Mouse (Mus musculus) testis, adult 2 months (tissue): ENCODE measurements at regions not wholly inside any gene's neighbourhood (a gene's known extent, or its start where the extent isn't known, plus 50 kb on each side); places are given as distances from the start of the nearest gene placed in this dataset.
"Not testable (repeated sequence)": the region's sequence is repeated elsewhere in the genome, so short reads cannot be mapped to it uniquely, and the experiment has no call there.

Experiments
- H3K27ac ChIP-seq: fragments of 200-500 bp; 2 replicates; pipeline ENCODE4 v1.5.1; 2012; ENCODE audit warnings: low read depth, low read length; ENCODE audit not compliant: control insufficient read depth, insufficient read depth
- H3K27me3 ChIP-seq: fragments of 200-500 bp; 2 replicates; pipeline ENCODE4 v1.6.1; 2012; ENCODE audit warnings: mild to moderate bottlenecking, low read length, moderate library complexity; ENCODE audit not compliant: control insufficient read depth, insufficient read depth
- H3K36me3 ChIP-seq: fragments of 200-500 bp; 2 replicates; pipeline ENCODE4 v1.6.1; 2012; ENCODE audit warnings: mild to moderate bottlenecking, low read length; ENCODE audit not compliant: control insufficient read depth, insufficient read depth
- H3K4me1 ChIP-seq: fragments of 200-500 bp; 2 replicates; pipeline ENCODE4 v1.6.1; 2012; ENCODE audit warnings: low read length; ENCODE audit not compliant: control insufficient read depth, insufficient read depth
- H3K4me3 ChIP-seq: fragments of 200-500 bp; 2 replicates; pipeline ENCODE4 v1.5.1; 2012; ENCODE audit warnings: low read depth, mild to moderate bottlenecking, low read length, moderate library complexity, mixed read lengths; ENCODE audit not compliant: control insufficient read depth
- CTCF ChIP-seq: fragments of 200-500 bp; IDR thresholded peaks from 2 replicates; pipeline ENCODE4 v1.5.1; 2012; ENCODE audit warnings: low read depth, mild to moderate bottlenecking, inconsistent platforms, low read length, moderate library complexity; ENCODE audit not compliant: control insufficient read depth, insufficient read depth, insufficient replicate concordance
- POLR2A ChIP-seq: fragments of 200-500 bp; IDR thresholded peaks from 2 replicates; pipeline ENCODE4 v1.6.1; 2012; ENCODE audit warnings: low read depth, mild to moderate bottlenecking, inconsistent platforms, low read length, moderate library complexity; ENCODE audit not compliant: control insufficient read depth

- H3K36me3 ChIP-seq, result no peaks in the 10 kb centered on the region
- no peak for TF ChIP-seq CTCF
- no peak for TF ChIP-seq POLR2A
- no peaks in the 10 kb centered on the region for H3K4me1 ChIP-seq
- H3K27ac ChIP-seq, result no peak overlapping the region
- H3K27me3 ChIP-seq, result no peaks in the 10 kb centered on the region
- no peak overlapping the region for H3K4me3 ChIP-seq
These were observed 125.1 kb upstream of the Cobl start for GRCm38 (mm10) chr11:12589757-12590373.

- not testable (repeated sequence) for H3K36me3 ChIP-seq, H3K4me1 ChIP-seq, H3K27ac ChIP-seq, H3K27me3 ChIP-seq, H3K4me3 ChIP-seq
These were observed 120.3 kb upstream of the Cobl start for GRCm38 (mm10) chr11:12584851-12585680.

- TF ChIP-seq POLR2A (no peak), CTCF (peak; percentile 45; the same call in 1 of the 2 replicates)
These were observed 114.3 kb upstream of the Cobl start for GRCm38 (mm10) chr11:12578999-12579576.

GRCm38 (mm10) chr11:12559663-12560062 lies 94.9 kb upstream of the Cobl start:
- H3K4me3 ChIP-seq, result no peak overlapping the region
- no peak overlapping the region for H3K27ac ChIP-seq
- no peak for TF ChIP-seq POLR2A
- TF ChIP-seq CTCF, result no peak
- no peaks in the 10 kb centered on the region for H3K27me3 ChIP-seq
- peaks cover 2% of the 10 kb centered on the region; the same call in 1 of the 2 replicates for H3K4me1 ChIP-seq
- H3K36me3 ChIP-seq, result no peaks in the 10 kb centered on the region

More at GRCm38 (mm10) chr11:12578999-12579576, 114.3 kb upstream of the Cobl start:
- Histone ChIP-seq H3K27ac (no peak overlapping the region), H3K4me1 (no peaks in the 10 kb centered on the region), H3K27me3 (no peaks in the 10 kb centered on the region), H3K36me3 (no peaks in the 10 kb centered on the region), H3K4me3 (no peak overlapping the region)

- Histone ChIP-seq H3K27me3 (no peaks in the 10 kb centered on the region), H3K36me3 (no peaks in the 10 kb centered on the region), H3K4me3 (no peak overlapping the region), H3K4me1 (peaks cover 2% of the 10 kb centered on the region; the same call in 1 of the 2 replicates), H3K27ac (no peak overlapping the region)
- TF ChIP-seq POLR2A, result no peak
These were observed 94.4 kb upstream of the Cobl start for GRCm38 (mm10) chr11:12558995-12559633.

- peaks cover 2% of the 10 kb centered on the region; the same call in 1 of the 2 replicates for H3K4me1 ChIP-seq
- no peak overlapping the region for H3K4me3 ChIP-seq
- H3K36me3 ChIP-seq, result no peaks in the 10 kb centered on the region
- TF ChIP-seq CTCF (no peak), POLR2A (no peak)
- H3K27me3 ChIP-seq, result no peaks in the 10 kb centered on the region
- H3K27ac ChIP-seq, result no peak overlapping the region
These were observed 93.4 kb upstream of the Cobl start for GRCm38 (mm10) chr11:12558176-12558575.

- Histone ChIP-seq H3K36me3 (no peaks in the 10 kb centered on the region), H3K4me1 (no peaks in the 10 kb centered on the region), H3K4me3 (no peak overlapping the region), H3K27ac (no peak overlapping the region), H3K27me3 (no peaks in the 10 kb centered on the region)
- TF ChIP-seq CTCF (no peak), POLR2A (no peak)
These were observed 81.0 kb upstream of the Cobl start for GRCm38 (mm10) chr11:12545771-12546170.
